Mouse (Mus musculus) yolk sac, embryonic 10.5 days (tissue): ENCODE measurements at regions not wholly inside any gene's neighbourhood (a gene's known extent, or its start where the extent isn't known, plus 50 kb on each side); places are given as distances from the start of the nearest gene placed in this dataset.

ENCODE experiments used
- DNase-seq: peaks from one replicate; pipeline ENCODE4 v3.0.0-alpha.2; 2017; ENCODE audit warnings: low spot score

DNA sequence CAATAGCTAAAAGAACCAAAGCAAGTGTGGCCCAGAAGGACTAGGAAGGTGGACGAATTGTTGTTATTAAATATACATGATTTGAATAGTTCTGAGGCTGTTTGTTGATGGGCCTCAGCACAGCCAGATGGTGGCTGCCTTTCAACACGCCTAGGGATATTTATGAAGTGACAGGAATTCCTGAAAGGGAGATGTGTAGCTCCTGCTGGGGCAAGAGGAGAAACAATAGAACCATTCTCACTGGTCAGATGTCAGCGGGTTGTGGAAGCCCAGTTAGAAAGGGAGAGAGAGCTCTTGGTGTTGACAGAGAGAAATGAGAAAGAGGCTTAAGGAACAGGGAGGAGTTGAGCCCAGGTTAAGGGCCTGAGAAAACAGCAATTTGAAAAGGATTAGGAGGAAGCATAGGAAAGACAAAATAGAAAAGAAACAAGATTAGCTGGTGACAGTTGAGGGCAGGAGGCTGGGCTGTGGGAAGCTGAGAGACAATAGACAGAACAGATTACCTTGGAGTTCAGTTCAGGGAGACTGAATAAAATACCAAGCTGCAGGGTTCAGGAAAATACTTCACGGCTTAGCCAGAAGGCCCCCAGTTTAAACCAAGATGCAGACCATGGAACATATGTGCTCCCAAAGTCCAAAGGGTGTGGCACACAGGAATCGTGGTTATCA lies 174.7 kb upstream of the Ptbp2 start:
- no peak for DNase-seq

DNA sequence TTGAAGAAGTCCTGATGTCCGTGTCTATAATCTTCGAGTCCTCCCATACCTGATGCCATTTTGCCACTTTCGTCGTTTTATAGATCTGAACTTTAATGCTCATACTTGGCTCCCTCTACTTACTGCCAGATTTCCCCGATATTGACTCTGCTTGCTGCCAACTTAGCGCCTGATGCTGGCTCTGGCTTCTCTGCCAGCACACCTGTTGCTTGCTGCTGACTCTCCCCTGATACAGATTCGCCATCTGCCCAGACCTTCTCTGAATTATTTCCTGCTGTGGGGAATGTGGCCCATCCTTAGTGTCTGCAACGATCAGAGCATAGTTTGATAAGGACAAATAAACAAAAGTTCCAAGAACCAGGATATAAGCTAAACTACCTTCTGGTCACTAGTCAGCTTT lies 173.3 kb upstream of the Ptbp2 start:
- DNase-seq, result no peak

DNA sequence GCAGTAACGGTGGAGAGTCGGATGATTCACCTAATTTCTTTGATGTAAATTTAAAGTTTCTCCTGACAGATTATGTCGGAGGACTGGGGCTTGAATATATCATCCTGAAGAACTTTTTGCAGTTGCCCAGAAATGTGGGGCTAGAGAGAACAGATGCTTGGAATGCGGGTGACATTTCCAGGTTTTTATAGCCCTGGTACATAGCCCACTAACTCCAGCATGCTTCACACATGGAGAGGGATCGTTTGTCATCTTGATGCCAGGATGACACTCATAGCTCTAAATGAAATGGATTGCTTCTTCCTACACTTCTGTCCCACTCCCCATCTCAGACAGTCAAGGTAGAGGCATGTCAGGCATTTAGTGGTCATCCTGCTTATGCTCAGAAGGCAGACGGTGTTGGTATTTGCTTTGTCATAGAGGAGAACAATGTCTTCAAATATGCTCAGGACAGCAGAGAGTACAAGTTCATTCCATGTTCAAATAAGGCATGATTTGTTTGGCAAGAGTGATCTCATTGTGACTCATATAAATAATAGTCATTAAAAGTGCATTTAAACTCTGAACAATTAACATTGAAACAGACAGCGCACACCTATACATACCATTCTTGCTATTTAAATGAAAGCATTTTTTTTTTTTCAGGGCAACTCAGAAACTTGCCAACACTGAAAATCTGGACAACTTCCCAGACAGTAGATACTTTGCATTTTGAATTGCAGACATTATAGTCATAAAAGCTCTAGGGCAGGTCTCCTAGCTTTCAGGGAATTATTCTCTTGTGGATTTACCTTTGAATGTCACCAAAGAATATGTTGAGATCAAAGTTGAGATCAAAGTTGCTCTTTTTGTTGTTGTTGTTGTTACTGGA lies 171.7 kb upstream of the Ptbp2 start:
- DNase-seq, result no peak

DNA sequence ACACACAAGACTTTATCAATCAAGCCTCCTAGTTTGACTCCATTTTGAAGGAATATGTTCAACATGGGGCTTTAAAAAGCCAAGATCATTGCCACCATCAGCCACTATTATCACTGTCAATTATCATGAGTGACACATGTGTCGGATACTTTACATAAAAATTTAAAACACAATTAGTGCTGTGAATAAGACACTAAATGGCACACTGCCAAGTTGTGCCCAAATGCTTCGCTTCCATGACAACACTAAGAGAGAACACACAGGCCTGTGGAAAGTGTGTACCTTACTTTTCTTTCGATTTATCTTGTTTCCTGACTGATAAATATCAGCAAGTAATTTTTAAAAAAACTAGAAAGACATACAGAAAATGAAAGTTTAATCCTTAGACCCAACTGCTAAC lies 166.5 kb upstream of the Ptbp2 start:
- no peak for DNase-seq

DNA sequence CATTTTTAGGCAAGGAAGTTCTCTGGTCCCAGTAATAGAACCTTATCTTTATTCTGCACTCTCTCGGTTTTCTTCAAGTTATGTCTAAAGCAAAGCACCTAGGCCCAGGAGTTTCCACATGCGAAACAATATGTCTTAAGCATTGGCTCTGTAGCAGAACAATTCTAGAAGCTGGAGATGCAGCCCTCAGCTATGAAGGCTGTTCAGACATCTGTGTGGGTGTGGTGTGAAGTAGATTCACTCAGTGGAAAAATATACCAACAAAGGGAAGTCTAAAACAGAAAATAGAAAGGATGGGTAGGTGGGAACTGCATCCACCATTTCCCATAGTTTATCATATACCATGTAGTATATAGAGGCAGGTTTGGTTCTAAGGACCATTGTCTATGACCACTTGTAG lies 165.8 kb upstream of the Ptbp2 start:
- DNase-seq, result no peak

DNA sequence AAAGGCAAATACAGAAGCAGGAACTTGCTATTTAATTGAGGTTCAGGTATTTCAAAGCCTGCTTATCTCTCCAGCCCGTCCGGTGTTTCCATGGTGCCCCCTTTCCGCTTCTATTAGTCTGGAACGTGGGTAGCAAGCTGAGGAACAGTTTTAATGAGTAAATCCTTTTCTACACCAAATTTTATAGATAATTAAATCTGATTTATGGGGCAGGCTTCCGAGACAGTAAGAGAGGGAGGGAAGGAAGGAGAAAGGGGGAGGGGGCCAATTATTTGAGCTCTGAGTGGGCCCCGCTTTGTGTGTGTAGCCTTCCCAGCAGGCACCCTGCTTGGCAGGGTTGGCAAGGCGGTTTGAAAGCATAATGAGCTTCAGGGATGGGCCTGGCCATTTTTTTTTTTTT lies 165.4 kb upstream of the Ptbp2 start:
- no peak for DNase-seq

DNA sequence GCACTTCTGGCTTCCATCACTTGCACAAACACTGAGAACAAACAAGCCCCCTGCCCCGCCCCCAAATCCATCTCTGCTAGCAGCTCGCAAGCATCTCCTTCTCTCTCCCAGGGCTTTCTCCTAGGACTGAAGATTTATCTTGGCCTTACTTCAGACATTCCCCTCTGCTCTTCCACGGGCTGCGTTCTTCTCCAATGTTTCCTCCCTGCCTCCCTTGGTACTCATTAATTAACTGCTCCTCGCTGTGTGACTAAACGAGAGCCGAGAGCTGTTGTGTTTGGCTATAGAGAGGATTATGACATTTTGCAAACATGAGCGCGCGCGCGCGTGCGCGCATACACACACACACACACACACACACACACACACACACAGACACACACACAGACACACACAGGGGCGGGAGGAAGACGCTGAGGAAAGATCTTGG lies 164.8 kb upstream of the Ptbp2 start:
- DNase-seq, result peak; percentile 27

DNA sequence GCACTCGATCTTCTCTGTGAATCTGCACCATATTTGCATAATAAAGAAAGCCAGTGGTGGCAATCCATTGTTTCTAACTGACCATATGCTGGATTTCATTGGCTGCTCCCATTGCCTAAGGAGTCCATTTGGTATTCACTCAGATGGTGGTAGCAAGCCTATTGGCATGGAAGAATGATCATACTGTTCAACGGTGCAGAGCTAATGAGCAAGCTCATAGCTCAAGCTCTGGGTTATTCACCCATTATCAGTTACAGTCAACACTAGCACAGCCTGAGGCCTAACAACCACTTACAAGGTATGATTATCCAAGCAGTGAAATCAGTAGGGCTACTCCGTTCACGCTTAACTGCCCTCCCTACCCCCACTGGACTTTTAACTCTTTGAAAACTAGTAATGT lies 162.9 kb upstream of the Ptbp2 start:
- DNase-seq, result no peak

DNA sequence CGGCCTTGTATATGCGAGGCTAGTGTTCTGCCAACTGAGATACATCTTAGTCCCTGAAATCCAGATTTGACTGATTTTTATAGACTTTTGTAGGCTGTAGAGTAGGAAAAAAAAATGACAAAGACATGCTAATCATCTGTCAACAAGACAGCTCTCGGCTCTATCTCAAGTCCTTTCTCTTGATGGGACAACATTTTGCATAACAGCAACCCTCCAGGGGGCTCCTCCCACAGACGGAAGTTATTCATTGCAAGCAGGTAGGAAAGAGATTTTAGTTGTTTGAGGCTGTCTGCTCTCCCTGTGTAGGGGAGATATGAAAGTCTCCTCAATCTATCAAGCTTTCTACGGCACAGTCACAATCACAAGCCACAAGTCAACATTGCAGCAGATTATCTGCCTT lies 159.8 kb upstream of the Ptbp2 start:
- DNase-seq, result no peak

DNA sequence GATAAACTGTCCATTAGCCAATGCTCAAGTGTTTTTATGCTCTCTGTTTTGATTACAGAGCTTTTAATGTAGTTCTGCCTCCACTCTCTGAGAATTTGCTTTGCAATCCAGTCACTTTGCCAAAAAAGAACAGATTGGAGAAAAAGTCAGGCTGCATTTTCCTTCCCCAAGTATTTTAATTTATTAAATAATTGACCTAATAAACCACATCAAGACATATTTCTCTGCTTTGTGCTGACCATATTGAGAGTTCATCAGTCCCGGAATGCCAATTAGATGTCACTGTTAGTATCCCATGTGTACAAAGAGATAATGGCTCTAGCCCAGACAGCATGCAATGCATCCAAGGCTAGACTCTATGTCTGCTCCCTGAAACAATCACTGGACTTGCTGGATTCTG lies 154.8 kb upstream of the Ptbp2 start:
- DNase-seq, result no peak

DNA sequence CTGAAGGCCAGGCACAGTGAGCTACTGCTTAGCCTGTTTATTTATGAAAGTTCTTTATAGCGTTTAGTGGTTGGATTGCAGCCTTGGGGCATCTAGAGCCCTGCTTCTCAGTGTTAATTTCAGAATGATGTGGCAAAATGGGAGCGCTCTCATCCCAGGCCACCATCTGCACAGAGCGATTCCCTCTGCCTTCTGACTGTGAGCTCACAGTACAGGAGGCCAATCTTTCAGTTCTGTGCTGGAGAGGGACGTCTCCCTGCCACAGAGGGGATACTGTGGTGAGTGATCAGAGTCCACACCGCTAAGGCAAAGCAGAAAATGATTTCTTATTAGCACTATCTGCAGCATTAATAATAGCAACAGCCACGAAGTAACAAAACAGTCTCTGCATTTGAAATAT lies 154.2 kb upstream of the Ptbp2 start:
- DNase-seq, result no peak

DNA sequence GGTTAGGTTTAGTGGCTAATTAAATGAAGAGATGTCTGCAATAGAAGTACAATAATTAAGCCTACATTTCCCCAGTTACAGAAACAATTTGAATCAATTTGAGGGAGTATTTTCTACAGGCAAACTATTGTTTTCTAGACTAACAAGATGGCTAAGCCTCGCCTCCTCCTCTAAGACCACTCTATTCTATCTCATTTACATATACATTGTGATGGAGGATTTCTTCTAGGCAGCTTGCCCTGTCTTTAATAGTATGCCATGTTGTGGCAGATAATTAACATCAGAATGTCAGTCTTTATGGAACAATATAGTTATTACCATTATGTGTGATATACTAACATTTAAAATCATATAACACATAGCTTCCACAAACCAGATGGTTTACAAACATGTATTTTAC lies 152.3 kb upstream of the Ptbp2 start:
- no peak for DNase-seq

DNA sequence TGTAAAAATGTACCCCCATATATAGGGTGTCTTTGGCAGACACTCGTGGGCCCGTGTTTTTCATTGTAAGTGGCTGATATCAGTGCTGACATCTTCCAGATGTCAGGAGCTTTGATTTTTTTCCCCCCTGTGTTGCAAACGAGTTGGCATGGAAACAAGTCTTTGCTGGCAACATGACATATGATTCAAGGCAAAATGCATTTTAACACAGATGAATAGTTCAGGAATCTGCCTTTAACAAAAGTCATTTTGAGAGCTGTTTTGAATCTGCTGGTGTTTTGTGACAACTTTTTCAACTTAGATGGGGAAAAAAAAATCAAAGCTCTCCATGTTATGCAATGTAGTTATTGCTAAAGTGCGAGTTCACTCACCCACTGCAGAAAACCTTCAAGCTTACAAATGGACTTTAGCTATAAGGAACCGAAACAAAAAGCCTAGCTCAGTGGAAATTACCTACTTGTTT lies 148.8 kb upstream of the Ptbp2 start:
- DNase-seq, result no peak

DNA sequence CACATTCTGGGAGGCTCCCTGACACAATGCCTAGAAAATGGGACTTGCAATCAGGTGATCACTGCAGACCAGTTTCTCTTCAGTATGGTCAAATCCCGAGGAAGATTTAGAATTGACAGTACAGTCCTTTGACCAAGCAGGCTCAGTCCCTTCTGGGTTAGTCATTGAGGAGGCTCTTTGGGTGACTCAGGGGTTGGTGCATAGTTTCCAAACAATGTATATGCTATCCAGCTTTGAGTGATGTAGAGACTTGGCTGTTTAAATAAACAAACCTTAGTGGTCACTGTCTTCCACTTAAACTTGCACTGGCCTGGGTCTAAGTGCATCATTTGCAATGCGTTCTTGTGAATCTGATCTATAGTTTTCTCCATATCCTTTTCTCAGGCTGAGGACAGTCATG lies 144.0 kb upstream of the Ptbp2 start:
- DNase-seq, result no peak

DNA sequence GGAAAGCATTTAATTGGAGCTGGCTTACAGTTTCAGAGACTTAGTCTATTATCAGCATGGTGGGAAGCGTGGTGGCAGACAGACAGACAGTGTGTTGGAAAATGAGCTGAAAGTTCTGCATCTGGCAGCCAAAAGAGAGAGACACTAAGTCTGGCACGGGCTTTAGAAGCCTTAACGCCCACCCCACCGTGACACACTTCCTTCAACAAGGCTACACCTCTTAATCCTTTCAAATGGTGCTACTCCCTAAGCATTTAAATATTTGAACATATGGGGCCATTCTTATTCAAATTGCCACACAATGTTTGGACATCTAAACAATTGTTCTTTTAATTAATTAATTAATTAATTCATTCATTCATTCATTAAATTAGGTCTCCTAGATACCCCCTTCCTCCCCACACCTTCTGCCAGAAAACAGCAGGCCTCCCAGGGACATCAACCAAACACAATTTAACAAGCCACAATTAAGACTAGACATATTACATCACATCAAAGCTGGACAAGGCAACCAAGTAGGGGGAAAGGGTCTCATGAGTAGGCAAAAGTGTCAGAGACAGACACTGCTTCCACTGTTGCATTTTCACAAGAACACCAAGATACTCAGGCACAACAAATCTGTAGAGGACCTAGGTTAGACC lies 135.4 kb upstream of the Ptbp2 start:
- DNase-seq, result no peak

DNA sequence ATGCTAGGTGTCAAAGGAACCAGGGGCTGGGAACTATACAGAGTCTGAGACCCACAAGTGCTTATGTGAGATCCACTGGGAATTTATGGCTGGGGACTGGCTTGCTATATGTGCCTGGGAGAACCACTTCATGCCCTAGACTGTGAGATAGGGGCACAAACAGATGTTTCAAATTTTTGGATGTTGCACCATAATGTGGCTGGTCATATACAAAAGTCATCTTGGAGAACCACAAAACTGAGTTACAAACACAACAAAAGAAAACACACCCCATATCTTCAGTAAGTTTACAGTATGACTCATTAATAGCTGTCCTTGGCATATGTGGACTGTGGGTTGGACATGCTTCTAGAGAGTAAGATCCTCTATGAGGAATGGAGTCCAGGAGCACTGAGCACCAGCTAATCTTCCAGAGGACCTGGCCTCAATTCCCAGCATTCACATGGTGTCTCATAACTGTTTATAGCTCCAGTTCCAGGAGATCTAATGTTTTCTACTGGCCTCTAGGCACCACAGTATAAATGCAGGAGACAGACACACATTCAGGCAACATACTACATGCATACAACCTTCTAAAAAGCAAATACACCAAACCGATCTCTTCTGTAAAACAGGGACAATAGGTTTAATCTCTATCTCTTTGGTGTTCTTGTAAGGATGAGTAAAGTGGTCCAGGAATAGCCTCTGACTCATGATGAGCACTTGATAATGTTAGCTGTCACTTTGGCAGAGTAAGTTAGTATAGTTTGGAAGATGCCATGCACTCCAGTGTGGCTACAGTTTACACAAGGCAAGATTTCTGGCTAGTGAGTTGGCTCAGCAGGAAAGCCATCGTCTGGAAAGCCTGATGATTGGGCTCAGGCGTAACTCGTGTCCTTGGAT lies 132.0 kb upstream of the Ptbp2 start:
- no peak for DNase-seq

DNA sequence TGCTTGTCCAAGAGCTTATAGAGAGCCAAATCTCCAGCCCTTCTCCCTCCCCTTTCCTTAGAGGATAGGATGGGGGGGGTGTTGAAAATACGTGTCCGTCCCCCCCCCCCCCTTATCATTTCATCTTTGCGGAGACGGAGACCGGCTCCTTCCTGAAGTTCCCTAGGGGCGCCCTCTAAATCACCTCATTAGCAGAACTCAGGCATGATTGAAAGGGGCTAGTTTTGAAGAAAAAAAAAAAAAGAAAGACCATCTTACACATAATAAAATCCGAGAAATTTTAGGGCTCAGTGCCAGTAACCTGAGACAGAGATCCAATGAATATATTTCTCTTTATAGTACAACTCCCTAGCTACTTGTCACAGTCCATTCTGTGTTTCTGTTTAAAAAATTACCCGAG lies 127.3 kb upstream of the Ptbp2 start:
- DNase-seq, result no peak

DNA sequence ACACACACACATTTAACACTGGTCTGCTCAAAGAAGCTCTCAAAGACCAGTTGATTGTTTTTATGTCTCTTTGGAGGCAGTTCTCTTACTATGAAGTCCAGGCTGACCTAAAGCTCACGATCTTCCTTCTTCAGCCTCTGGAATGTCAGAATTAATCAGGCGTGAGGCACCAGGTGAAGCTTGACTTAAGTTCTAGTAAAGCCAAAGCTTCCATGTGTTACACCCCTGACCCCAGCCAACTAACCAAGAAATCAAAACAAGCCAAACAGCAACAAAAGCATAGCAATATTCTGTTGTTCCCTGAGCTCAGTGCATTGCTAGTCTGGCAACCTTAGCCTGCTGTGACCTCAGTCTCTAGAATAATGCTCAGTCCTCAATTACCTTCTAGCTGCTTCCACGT lies 120.0 kb upstream of the Ptbp2 start:
- no peak for DNase-seq

DNA sequence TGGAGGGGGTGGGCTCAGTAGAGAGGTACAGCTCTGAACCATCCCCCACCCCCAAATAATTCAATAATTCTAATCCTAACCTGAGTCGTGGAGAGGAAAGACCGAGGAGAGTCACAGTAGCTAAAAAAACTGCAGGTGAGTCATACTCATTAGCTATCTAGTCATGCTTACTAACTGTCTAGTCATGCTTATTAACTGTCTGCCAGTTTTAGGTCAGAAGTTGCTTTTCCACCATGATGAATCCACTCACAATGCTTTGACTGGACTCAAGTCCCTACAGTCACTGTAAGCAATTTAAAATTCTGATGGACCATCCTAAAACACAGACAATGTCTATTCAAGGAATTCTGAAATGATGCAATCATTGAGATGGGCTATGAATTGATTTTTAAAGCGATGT lies 110.9 kb upstream of the Ptbp2 start:
- no peak for DNase-seq

DNA sequence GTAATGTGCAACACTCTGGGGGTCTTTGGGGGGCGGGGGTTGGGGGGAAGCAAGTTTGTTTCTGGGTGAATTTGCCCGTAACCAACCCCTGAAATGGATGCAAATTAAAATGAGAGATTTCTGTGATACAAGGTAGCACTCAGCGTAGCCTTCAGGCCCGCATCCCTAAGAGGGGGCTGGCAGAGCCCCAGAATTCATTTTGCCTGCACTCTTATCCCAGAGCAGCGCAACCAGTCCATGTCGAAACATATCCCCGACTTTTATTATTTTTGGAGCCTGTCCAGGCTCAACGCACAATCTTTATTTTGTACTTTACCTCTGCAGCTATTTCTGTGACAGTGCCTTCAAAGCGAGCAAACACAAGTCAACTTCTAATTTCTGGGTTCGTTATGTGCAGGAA lies 109.8 kb upstream of the Ptbp2 start:
- no peak for DNase-seq

DNA sequence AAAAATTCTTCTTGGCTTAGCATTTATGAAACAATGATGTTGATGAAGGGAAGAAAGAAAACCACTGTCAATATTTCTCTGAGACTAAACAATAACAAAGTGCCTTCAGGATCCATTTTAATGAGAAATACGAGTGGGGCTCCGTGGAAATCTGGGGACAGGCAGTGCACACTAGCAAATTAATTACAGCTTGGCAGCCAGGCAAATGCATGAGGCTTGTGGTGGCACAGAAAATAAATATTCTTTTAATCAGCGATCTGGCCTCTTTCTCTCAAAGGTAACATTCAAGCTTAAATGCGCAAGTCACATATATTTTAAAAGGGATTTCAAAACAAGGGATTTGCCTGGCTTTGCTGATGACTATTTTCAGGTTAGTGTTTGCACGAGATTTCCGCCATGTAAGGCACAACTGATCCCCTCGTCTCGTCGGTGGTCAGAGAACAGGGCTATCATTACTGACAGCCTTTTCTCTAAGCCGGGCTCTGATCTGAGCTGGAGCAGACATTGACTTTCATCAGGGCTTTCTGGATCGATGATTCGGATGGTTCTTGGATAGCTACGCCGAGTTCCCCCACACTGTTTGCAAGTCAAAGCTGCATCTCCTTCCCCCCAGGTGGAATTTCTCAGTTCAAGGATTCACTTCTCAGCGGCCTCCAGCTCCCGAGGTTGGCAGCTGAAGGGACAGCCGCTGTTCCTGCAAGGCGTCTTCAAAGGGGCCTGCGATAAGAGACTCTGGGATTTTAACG lies 109.1 kb upstream of the Ptbp2 start:
- no peak for DNase-seq
